Mouse (Mus musculus): Measurements from ENCODE around the gene Dcpp3. TPM values are rescaled to one million over a fixed set of nuclear protein-coding genes. Genes with fewer than 3 reads are reported as not detected.

Dcpp3 gene
- polyA plus RNA-seq (2017; shearing (Covaris generic)), result not detected

GRCm38 (mm10) chr17:23917158-23917557 is at the start of gene Dcpp3:
Dcpp3 (plus strand) TSS chr17:23917458.

DNA sequence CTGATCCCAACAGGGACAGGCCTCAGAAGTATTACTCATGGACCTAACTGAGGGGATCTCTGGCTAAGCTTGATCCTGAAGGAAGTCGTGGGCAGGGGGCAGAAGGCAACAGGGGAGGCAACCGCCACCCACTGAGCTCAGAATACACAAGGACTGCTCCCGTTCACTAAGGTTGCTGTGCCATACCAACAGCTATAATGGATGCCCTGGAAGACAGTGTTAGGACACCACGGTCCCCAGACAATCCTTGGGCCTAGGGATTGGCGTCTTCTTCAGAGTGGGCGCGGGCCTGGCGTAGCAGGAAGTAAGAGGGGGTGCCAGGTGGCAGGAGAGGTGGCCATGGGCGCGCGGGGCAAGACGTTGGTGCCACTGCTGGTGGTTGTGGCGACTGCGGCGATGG is 49.5 kb upstream of the Dcpp3 start, which contains the start of gene Prss21:
TSS of gene Prss21 (plus strand) at position 301 of the 400 bp plus-strand sequence.

DNA sequence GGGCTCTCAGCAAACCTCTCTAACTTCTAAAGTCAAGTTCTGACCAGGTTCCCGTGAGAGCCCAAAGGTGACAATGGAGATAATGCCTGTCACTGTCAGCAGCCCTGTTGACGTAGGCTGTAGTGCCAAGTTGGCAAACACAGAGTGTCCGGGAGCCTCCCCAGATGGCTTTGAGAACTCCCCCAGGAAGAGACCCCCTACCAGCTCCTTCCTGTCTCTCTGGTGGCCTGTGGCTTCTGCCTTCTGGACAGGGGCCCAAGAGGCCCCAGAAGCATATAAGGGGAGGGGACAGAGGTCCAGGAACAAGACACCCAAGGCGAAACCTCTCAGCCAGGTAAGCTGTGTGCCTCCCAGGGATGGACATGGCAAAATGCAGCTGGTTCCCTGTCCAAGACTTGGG is 36.7 kb upstream of the Dcpp3 start, which contains the start of the genes Dcpp1 and Dcpp2:
TSS of gene Dcpp1 (plus strand) at position 301 of the 400 bp plus-strand sequence.
TSS of gene Dcpp2 (plus strand) at position 305 of the 400 bp plus-strand sequence.

DNA sequence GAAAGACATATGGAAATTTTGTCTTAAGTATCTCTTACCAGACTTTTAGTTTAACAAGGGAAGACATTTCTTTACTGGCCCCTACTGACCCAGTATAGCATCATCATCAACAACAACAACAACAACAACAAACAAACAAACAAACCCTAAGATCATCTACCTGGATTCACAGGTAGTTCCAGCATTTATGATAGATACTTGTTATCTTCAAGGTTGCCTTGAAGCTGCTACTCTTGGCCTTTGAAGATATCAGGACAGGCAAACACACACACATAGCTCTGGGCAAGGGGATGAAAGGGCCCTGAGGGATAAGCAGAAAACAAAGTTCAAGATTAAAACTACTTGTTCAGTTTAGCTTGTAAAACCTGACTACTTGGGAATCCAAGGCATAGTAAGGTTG is 24.1 kb downstream of the Dcpp3 start, which contains the start of gene Sbp:
TSS of gene Sbp (plus strand) at position 301 of the 400 bp plus-strand sequence.

GRCm38 (mm10) chr17:23955174-23955573 is 37.9 kb downstream of the Dcpp3 start, which contains the start of gene Sbpl:
Sbpl (minus strand) TSS chr17:23955274.

Other genes starting within 250 kb of the Dcpp3 start
- gene Hcfc1r1, start 243.9 kb upstream of the Dcpp3 start, polyA plus RNA-seq (2017; shearing (Covaris generic)), result 68.4 TPM
- 33.8 TPM for gene Thoc6, start 243.6 kb upstream of the Dcpp3 start, polyA plus RNA-seq (2017; shearing (Covaris generic))
- 9.2 TPM for gene Tnfrsf12a, start 240.0 kb upstream of the Dcpp3 start, polyA plus RNA-seq (2017; shearing (Covaris generic))
- gene Cldn6, start 238.2 kb upstream of the Dcpp3 start, polyA plus RNA-seq (2017; shearing (Covaris generic)), result not detected
- not detected for gene Cldn9, start 233.4 kb upstream of the Dcpp3 start, polyA plus RNA-seq (2017; shearing (Covaris generic))
- gene 1520401A03Rik, start 194.7 kb upstream of the Dcpp3 start, polyA plus RNA-seq (2017; shearing (Covaris generic)), result not detected
- gene Pkmyt1, start 191.1 kb upstream of the Dcpp3 start, polyA plus RNA-seq (2017; shearing (Covaris generic)), result 28.6 TPM
- gene Paqr4, start 176.6 kb upstream of the Dcpp3 start, polyA plus RNA-seq (2017; shearing (Covaris generic)), result 10.4 TPM
- gene Kremen2, start 171.6 kb upstream of the Dcpp3 start, polyA plus RNA-seq (2017; shearing (Covaris generic)), result 6.0 TPM
- 34.0 TPM for gene Flywch1, start 145.9 kb upstream of the Dcpp3 start, polyA plus RNA-seq (2017; shearing (Covaris generic))
- gene Flywch2, start 131.4 kb upstream of the Dcpp3 start, polyA plus RNA-seq (2017; shearing (Covaris generic)), result 4.5 TPM
- gene Srrm2, start 126.9 kb upstream of the Dcpp3 start, polyA plus RNA-seq (2017; shearing (Covaris generic)), result 568 TPM
- 672 TPM for gene Elob, start 88.3 kb upstream of the Dcpp3 start, polyA plus RNA-seq (2017; shearing (Covaris generic))
- gene Prss33, start 81.4 kb upstream of the Dcpp3 start, polyA plus RNA-seq (2017; shearing (Covaris generic)), result 0.39 TPM
- gene Prss32, start 73.6 kb upstream of the Dcpp3 start, polyA plus RNA-seq (2017; shearing (Covaris generic)), result not detected
- 6.6 TPM for gene Prss41, start 73.3 kb upstream of the Dcpp3 start, polyA plus RNA-seq (2017; shearing (Covaris generic))
- gene Prss21, start 49.4 kb upstream of the Dcpp3 start, polyA plus RNA-seq (2017; shearing (Covaris generic)), result not detected
- not detected for gene Dcpp1, start 36.6 kb upstream of the Dcpp3 start, polyA plus RNA-seq (2017; shearing (Covaris generic))
- not detected for gene Dcpp2, start 36.6 kb upstream of the Dcpp3 start, polyA plus RNA-seq (2017; shearing (Covaris generic))
- gene Sbp, start 24.2 kb downstream of the Dcpp3 start, polyA plus RNA-seq (2017; shearing (Covaris generic)), result not detected
- gene Sbpl, start 37.8 kb downstream of the Dcpp3 start, polyA plus RNA-seq (2017; shearing (Covaris generic)), result not detected
- 0.26 TPM for gene Prss30, start 63.1 kb downstream of the Dcpp3 start, polyA plus RNA-seq (2017; shearing (Covaris generic))
- gene Prss22, start 80.6 kb downstream of the Dcpp3 start, polyA plus RNA-seq (2017; shearing (Covaris generic)), result not detected
- gene Prss27, start 120.7 kb downstream of the Dcpp3 start, polyA plus RNA-seq (2017; shearing (Covaris generic)), result 0.55 TPM
- gene Kctd5, start 156.0 kb downstream of the Dcpp3 start, polyA plus RNA-seq (2017; shearing (Covaris generic)), result 12.9 TPM
- gene Pdpk1, start 233.5 kb downstream of the Dcpp3 start, polyA plus RNA-seq (2017; shearing (Covaris generic)), result 57.8 TPM
- gene Amdhd2, start 246.3 kb downstream of the Dcpp3 start, polyA plus RNA-seq (2017; shearing (Covaris generic)), result 43.3 TPM

Measured in inflammation-experienced regulatory T-cells, adult 16 weeks (primary cell).